Mouse (Mus musculus): ENCODE results near the gene Adarb1.

Adarb1 gene

DNA sequence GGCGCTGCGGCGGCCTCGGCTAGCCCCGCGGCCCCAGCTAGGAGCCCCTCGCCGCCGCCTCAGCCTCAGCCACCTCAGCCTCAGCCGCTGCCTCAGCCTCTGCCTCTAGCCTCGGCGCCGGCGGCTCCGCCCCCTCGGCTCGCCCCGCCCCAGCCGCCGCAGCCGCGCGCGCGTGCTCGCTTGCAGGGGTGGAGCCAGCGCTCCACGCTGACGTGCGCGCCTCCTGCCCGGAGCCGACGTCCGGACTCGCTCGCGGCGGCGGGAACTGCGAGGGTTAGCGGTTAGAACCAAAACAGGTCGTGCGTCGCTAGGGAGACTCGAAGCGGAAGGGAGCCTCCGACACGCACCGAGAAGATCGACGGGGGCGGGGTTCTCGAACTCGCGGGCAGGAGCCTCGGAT is at the start of gene Adarb1:
Gene Adarb1 (minus strand): TSS at position 133 of the 400 bp plus-strand sequence.
- DNase-seq (ENCODE audit: low spot score), result peak; percentile 91

DNA sequence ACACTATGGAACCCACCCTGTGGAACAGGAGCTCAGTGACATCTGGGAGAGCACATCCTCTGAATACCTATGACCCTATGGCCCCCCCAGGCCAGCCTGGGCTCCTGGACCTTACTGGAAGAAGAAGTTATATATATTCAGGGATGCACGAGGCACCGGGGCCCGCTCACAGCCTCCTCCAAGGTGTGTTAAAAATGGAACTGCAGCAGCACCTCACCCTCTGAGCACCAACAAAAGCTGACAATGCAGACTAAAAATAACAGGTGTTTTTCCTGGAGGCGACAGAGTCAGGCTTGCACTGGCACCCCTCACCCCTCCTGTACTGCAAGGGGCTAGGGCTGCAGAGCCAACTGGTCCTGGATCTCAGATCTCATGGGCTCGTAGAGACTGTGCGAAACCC is 49.3 kb upstream of the Adarb1 start:
- no peak for DNase-seq (ENCODE audit: low spot score)

DNA sequence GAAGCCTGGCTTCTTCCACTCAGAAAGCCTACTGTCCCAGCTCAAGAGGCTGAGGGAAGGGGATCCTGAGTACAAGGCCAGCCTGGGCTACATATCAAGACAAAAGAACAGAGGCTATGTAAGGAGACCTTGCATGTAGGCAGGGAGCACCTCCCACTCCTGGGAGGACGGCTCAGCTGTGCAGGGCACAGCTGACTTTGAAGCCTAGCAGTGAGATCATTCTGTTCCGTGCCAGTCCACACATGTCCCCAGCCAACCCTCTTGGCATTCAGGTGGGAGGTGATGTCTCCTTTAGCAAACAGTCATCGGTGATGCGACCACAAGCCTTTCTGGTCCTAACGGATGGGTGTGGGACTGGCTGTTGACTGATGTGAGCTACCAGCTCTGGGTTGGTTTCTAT is 47.8 kb upstream of the Adarb1 start:
- no peak for DNase-seq (ENCODE audit: low spot score)

DNA sequence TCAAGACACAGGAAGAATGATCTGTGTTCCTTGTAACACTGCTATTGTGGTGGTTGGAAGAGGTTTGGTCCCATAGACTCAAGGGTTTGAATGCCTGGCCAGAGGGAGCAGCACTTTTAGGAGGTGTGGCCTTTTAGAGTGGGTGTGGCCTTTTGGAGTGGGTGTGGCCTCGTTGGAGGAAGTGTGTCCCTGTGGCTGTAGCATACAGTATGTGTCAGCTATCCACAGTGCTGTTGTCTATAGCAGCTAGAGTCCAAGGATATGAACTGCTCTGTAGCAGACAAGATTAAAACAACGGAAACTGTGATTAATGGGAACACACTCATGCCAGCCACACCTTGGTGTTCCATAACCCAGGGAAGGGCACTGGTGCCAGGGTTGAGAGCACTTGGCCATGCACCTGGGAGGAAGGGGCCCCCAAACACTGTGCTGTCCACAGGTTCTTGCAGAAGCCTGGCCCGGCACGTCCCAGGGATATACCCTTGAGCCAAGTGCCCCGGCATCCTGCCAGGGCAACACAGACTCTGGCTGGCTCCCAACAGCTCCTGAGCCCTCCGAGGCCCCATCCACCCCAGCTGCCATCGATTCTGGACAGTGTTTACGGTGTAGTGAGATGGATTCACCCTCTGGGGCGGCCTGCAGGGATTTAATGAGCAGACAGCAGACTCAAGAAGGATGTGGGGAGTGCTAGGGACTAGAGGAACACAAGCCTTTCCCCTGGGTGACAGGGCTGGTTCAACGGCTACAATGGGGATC is 46.3 kb upstream of the Adarb1 start:
- no peak for DNase-seq (ENCODE audit: low spot score)

DNA sequence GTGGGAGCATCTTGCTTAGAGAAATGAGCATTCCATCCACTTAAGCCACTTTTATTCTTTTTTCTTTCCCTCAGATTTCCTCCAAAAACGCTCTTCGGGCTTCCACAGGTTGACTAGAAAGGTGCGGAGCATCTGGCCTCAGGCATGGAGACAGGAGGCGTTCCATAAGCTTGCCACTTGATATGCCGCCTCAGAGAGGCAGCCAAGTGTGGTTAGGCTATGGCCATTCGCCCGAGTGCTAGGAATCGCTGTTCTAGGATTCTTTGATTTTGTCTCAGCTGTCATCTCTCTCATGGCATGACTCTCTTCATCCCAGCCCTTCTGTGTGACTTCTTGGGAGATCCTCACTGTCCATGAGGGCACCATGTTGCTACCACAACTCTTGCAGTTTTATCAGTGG is 43.1 kb upstream of the Adarb1 start:
- no peak for DNase-seq (ENCODE audit: low spot score)

DNA sequence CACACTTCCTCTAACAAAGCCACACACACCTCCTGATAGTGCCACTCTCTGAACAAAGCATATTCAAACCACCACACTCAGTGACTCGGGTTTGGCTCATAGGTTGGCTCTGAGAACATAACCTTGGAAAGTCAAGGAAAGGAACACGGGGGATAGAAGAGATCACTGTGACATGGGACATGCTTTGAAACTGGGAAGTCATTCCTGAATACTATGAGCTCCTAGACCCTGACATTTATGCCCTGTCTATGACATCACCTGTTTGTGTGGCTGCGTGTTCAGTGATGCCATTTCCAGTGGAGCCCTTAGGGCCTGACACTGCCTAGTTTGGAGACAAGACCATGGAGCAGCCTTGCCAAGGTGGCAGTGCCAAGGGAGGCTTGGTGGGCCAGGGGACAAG is 39.6 kb upstream of the Adarb1 start:
- no peak for DNase-seq (ENCODE audit: low spot score)

DNA sequence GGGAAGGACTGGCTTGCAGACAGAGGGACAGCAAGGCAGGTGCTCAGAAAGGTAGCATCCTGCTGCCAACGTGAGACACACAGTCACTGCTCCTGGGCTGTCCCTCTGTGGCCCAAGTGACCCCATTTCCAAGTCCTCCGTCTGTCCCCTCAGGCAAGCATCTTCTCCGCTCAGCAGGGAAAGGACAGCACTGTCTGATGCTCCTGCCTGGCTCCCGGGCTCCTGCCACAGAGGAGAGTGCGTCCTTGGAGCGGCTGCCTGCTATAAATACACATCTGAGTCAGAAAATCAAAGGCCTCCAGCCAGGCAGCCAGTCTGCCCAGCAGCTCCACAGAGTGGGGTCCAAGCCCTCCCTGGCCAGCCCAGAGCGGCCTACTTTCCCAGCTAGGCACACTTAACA is 38.4 kb upstream of the Adarb1 start:
- no peak for DNase-seq (ENCODE audit: low spot score)

DNA sequence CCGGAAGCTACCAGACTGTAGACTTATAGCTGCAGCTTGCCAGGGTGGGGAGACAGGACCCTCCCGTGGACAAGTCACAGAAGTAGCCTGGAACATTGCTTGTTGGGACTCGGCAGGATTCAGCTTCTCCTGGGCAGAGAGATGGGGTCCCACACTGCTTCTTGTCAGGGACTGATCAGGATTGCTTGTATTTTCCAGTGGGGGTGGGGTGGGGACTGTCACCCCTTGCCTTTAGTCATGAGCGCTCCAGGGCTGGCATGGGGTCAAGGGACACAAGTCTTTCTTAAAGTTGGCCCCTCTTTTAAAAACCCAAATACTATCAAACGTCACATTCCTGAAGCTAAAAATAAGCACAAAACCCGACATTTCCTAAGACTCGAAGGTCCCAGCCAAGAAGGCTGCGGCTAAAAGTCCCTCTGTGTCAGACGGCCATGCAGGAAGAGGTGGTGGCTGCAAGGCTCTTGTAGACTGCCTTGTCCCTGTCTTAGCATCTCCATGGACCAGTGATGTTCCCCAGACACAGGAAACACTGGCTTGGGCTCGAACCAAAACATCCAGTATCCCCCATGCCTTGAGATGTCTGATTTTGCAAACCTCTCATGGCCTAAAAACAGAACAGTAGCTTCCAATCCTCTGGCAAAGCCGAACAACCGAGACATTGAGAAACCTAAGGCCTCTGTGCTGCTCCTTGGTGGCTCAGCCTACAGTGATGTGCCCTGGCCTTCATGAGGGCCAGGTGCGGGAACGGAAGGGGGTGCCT is 37.4 kb upstream of the Adarb1 start:
- no peak for DNase-seq (ENCODE audit: low spot score)

DNA sequence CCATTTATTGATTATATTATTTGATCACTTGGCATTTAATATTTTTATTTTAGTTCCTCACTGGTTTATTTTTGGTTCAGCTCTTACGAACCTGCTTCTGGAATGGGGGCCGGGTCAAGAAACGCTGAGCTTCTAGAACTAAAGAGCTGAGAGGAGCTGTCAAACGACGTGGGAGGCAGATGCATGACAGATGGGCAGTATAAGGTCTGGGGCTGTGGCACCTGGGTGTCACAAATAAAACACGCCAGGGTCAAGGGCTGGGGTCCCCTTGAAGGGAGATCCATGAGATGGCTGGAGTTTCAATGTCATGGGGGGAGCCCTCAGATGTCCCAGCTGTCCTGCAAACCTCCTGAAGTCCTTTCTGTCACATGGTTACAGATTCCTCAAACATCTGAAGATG is 36.7 kb upstream of the Adarb1 start:
- no peak for DNase-seq (ENCODE audit: low spot score)

DNA sequence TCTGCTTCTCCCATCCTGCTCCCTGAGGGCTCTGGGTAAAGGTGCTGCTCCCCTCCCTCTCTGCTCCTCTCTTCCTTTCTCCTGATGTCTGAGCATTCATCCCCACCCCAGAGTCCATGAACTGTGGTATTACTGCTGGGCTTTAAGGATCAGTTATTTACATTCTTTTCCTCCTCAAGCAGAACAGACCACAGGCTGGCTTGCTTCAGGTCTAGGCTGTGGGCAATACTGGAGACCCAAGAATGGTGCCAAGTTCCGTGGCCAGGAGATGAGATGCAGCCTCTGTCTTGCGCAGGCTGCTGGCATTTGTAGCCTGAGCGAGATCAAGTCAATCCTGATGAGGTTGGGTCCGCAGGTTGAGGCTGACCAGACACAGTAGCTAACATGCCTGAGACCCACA is 33.8 kb upstream of the Adarb1 start:
- DNase-seq (ENCODE audit: low spot score), result no peak

DNA sequence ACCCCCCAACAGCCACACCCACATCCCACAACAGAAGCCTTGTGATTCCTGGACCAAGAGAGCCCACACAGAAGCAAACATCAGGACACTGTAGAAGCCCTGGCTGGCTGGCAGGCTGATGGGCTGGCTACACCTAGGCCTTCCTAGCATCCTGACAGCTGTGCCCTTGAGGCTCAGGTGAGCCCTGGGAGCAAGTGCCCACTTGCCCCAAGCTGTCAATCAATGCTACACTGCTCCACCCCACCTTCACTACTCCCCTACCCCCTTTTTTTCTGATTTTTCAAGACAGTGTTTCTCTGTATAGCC is 32.0 kb upstream of the Adarb1 start:
- DNase-seq (ENCODE audit: low spot score), result no peak

DNA sequence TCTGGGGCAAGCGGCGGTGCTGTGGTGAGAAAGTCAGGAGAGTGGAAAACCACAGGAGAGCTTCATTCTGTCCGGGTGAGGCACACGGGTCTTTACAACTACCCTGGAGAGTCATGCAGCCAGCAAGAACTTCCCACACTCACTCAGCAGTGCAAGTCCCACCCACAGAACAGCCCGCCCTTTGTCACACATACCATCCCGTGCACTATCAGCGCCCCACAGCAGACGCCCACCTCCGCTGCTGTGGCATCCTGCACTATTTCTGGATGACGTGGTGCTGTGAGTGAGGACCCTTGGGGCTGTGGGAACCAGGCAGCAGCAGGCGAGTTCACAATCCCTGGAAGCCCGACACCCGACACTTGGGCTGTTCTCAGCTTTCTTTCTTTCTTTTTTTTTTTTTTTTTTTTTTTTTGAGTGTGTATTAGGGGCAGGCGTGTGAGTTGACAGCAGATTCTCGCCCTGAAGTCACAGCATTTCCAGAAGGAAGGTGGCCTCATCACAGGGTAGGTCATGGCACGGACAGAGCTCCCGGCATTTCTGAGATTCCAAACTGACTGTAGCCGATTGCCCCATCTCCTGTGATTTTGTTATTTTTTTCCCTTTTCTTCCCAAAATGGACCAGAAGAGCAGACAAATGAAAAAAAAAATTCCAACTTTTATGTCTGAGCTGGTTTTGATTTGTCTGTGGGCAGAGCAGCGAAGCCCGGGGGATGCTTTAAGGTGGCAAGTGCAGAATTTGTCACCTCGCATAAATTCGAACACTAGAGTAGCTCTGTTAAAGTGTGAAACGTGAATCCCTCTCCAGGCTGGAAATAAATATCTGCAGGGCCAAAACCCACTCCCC is 31.5 kb upstream of the Adarb1 start:
- DNase-seq (ENCODE audit: low spot score), result no peak

DNA sequence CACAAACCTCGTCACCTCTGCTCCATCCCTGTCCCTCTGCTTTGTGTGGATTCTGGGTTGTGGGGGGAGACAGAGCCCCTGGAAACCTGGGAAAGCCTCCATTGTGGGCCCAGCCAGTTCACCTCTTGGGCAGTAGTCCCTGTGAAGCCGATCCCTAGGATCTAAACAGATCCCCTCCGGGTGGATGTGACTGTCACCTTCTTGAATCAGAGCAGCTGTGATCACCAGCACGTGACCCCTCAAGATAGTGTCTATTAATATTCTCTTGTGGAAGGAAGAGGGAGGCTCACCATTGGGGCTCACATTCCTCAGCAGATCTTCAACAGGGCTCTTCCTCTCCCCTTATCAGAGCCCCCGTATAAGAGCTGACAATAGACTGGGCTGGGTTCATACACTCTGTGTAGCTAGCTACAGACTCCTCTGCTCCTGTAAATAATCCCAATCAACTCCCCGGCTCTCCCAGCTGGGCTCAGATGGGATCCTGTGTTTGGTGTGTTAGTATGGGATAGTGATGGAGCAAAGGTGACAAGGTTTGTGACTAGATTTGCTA is 30.7 kb upstream of the Adarb1 start:
- no peak for DNase-seq (ENCODE audit: low spot score)

DNA sequence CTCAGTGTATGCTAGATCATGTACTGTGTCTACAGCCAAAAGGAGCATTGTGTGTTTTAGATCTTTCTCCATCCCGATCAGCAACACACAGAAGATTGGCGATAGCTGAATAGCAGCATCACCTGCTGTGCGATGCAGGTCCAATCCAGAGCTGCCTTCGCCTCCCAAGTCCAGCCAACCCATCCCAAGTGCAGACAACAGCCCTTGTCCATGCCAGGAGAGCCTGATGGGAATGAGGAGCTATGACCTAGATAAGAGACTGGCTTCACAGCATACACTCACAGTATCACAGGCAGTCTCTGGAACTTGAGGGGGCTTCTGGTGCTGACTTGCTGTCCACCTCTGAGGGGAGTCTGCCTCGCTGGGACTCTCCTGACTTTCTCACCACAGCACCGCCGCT is 30.1 kb upstream of the Adarb1 start:
- no peak for DNase-seq (ENCODE audit: low spot score)

DNA sequence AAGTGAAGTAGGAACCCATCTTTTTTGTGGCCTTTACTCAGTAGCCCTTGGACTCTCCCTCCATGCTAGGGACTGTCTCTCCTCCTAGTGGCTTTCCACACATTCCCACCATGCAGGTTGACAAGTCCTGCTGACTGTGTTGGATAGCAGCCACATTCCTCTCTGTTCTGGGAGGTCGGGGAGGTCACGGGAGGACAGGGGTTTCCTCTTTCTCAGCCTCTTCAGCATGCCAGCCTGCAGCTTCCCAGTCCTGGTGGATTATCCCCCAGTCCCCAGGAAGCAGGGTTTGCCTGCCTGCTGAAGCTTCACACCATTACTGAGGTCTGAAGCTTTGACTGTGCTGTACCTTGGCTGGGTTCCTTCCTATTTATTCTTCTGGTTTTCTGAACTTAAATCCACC is 29.7 kb upstream of the Adarb1 start:
- no peak for DNase-seq (ENCODE audit: low spot score)

DNA sequence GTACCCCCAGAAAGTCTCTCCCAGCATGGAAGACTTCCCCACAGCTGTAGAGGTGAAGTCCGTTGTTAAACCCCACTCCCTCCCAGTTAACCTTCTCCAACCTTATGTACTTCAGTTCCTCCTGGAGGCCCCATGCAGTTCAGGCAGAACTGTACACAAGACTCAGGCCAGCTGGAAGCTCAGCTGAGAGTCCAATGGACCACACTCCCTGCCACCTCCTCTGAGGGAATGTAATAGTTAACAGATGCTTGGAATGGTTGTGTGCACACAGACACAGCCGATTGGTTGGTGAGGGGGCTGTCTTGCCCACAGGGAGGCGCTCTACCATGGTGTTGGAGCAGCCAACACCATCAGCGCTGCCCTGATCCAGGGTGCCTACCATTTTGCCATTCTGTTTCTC is 24.2 kb upstream of the Adarb1 start:
- no peak for DNase-seq (ENCODE audit: low spot score)

DNA sequence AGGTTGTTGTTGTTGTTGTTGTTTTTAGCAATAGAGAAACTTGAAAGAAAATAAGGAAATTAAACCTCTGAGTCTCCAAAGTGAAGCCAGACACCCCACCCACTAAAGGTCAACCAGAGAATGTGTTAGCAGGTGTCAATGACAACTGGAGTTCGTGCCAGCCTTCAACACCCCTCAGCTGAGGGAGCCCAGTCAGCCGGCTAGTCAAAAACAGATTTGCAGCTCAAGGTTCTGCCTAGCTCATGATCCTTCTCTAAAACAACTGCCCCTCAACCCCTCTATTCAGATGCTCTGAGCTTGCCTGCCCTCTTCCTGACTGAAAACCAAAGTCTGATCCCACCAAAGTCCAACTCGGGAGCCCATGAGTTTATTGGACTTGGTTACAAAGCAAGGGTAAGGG is 23.7 kb upstream of the Adarb1 start:
- DNase-seq (ENCODE audit: low spot score), result no peak

DNA sequence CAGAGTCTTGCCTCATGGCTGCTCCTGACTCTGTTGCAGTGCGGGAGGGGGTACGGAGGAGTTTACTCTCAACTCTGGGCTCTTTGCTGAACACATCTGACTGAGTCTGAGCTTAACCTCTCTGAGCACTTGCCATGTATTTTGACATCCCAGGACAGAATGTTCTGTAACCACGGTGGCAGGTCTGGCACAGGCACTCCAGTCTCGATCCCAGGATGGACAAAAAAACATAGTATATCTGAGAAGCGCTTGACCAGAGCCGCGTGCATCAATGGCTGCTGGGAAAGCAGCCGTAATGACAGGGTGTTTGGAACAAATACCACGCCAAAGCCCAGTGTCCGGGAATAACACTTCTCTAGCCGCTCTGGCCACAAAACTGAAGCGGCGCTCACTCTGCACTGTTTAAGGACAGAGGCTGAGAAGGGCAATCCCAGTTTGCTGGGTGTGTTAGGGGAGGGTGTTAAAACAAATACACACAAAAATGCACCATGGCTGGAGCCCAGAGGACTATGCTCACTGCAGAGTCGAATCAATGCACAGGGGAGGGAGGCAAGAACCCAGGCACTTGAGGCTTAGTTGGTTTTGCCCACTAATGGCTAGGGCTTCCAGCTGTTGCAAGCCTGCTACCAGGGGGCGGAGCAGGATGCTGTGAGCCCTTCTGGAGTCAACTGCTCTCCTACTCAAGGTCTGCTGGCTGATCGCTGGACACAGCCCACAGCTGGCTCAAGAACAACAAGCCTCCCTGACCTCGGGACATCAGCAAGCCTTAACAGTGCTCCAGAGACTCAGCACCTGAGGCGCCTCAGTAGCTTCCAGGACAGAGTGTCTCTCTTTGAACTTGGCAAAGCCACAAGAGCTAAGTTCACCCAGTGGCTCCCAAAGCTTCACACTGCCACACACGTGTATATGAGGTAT is 23.0 kb upstream of the Adarb1 start:
- peak; percentile 60 for DNase-seq (ENCODE audit: low spot score)

DNA sequence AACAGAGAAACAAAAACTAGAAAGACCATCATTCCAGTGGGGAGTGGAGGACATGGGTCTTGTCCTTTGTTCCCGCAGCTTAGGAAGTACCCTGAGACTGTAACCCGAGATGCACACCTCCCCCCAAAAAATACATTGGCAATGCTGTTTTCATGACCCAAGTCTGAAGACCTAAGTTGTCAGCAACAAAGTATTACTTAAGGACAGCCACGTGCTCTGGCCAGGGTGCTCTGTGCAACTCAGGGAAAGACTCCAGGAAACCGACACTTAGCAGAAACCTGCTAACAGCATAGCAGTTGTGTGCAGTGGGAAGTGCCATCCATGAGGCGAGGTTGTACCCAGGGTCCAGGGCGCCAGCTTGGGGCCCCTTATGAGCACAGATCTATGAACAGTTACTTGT is 22.2 kb upstream of the Adarb1 start:
- DNase-seq (ENCODE audit: low spot score), result no peak

DNA sequence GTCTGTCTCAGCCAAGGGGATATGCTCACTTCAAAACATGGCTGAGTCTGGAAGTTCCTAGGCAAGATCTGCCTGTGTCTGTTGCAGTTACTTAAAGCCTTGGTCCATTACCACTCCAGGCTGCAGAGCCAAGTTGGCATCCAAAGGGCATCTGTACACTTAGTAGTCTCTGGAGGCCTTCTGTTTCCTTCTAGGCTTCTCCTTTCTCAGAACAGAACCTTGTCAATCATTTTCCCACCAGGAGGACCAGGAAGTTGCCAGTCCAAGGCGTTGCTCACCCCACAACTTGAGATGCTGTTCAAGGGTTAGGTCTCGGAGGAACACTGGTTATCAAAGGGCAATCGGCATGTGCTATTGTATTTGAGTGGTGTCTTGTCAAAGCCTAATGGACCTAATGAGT is 21.0 kb upstream of the Adarb1 start:
- DNase-seq (ENCODE audit: low spot score), result no peak

DNA sequence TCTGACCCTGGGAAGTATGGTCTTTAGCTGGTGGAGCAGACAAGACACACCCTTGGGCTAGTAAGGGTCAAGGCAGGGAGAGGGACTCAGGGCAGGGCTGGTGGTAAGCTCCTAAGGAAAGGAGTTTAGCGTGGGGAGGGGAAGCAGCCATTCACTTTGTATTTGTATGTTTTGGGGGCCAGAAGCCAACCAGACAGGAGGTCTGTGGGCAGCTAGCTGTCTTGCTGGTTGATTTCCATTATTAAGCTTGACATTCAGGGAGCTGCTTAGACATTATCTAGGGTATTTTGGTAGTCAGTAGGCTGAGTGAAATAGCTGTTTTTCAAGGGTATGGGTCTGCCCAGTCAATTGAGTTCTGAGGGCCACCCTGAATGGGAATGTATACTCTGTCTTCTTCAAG is 20.0 kb upstream of the Adarb1 start:
- DNase-seq (ENCODE audit: low spot score), result no peak

DNA sequence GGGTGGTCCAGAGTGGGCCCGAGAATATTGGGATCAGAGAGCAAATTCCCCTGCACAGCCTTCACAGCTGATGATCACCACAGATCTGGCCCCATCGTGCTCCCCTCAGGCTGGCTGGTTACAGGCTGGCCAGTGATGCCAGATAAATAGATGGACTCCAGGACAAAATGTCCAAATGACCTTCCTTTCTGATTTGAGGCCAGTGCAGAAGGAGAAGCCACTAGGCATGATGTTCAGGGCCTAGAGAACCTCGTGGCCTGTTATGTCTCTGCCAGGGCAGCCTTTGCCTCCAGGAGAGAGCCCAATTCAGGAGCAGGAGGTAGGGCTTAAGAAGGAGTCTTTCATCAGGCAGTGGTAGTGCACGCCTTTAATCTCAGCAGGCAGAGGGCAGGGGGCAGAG is 17.3 kb upstream of the Adarb1 start:
- DNase-seq (ENCODE audit: low spot score), result no peak
